Mouse (Mus musculus): ENCODE measurements around the gene Zfp58.

DNA sequence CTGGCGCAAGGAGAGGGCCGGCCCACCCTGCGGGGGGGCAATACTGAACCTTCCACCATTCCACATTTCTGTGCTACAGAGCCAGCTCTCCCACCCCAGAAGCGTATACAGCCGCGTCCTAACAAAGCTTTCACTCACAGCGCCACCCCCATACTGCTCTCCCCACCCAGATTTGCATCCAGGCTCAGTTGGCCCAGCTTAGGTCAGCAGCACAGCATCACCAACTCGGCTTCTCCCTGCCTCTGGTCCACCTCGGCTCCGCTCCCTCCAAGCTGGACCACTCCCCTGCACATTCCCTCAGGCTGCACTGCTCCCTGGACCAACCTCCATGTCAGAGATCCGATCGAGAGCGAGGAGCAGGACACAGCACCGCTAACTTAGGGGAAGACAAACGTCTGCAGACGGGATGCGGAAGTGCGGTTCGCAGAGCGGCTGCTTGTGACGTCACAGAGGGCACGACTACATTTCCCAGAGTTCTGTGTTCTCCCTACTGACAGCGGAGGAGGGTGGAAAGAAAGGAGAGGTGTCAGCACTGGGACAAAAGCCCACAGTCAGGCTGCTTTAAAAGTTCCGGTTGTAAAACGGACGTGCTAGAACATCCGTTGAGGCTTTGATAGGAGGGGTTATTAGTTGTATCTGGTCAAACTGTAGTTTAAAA is 25.5 kb upstream of the Zfp58 start, which contains the start of the genes Gm26965 and Zfp87:
- TF ChIP-seq EP300 (IDR thresholded peaks at IDR 0.05; ENCODE audit: low read depth) (no peak), CTCF (IDR thresholded peaks at IDR 0.05; ENCODE audit: low read depth) (no peak)
